Mouse (Mus musculus) lung, adult 18-20 months (tissue): ENCODE measurements around the gene Pnkd.
"Not testable (repeated sequence)": the region's sequence is repeated elsewhere in the genome, so short reads cannot be mapped to it uniquely, and the experiment has no call there.

Source experiments
- DNase-seq, 2 experiments: peaks; one replicate each; pipeline ENCODE4 v3.0.0; 2022; ENCODE audit warnings: mixed read lengths in 2 of 2

Pnkd gene

DNA sequence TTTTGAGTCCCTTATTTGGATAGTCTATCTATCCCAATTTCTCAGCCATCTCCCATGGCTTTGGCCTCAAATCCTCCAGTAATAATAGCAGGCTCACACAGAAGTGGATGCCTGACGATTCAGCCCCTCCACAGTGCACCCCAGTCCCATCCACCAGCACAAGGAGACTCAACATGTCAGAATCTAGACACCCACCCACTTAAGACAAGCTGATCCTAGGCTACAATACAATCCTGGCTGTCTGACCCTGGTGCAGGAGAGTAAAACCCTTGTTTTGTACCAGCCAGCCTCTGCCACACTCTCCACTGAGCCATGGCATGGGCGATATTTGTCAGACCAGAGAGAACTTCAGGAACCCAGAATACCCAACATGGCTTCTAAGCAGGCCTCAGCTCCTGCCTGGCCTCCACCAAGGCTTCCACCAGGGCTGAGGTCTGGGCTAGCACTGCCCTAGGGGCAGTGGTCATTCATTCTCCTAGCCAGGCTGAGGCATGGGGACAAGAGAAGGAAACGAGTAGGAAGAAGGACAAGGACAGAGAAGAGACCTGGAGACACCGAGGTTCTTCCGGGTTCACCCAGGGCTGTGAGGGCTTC lies 13.5 kb downstream of the Pnkd start:
- DNase-seq, result no peak

DNA sequence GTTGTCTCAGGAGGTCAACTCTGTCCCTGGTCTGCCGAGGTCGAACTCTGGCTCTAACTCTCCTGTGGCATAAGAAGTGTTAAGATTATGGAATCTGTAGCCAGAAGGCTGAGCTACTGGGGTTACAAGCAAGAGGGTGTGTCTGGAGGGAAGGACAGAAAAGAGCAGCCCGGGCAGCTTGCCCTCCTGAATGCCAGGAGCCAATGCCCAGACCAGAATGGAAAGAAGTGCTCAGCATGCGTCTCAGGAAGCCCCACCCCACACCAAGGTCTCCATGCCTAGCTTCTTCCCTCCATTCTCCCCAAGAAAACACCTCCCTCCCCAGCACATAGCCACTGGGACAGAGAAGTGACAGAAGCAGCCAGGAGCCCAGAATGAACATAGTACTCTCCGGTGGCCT lies 14.3 kb downstream of the Pnkd start:
- DNase-seq, result peak; percentile 74 to 81

DNA sequence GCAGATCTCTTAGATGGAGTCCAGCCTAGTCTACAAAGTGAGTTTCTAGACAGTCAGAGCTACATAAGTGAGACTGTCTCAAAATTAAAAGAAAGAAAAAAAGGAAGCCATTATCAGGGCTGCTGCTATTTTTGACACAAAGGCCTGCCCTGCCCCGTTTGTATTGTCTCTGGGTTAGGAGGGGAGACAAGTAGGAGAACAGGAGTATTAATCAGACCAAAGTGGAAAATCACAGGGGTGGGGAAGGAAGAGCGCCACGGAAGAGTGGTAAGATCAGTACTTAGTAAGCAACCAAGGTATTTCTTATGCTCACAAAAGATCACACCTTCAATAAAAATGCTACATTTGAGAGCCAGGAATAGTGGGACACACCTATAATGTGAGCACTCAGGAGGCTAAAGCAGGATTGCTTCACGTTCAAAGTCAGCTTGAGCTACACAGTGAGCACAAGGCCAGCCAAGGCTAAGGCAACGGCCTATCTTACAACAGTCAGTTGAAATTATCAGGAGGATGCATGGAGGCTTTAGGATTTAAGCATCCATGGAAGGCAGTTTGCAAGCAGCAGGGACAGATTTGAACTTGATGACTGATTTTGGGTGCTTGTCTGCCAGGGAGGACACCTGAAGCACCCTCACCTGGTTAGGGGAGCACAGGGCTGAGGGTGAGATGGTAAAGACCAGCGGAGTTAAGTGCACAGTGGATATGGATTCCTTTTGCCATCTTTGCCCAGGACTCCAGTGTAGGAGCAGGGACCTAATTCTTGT lies 15.8 kb downstream of the Pnkd start:
- no peak for DNase-seq

DNA sequence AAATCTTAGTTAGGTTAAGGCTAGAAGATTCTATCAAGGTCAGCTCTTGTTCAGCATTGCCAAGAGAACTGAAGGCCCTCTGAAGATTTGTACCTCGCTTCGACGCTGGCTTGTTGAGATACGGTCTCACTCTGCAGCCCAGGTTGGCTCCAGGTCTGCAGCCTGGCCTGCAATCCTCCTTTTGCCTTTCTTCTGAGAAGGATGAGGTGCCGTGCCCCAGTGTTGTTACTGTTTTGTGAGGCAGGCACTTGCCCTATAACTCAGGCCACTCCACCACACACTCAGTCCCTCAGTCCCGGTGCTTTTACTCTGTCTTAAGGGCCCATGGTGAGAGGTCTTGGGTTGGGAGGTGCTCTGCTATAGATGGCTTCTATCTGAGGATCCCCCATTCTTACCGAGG lies 17.5 kb downstream of the Pnkd start:
- no peak for DNase-seq

DNA sequence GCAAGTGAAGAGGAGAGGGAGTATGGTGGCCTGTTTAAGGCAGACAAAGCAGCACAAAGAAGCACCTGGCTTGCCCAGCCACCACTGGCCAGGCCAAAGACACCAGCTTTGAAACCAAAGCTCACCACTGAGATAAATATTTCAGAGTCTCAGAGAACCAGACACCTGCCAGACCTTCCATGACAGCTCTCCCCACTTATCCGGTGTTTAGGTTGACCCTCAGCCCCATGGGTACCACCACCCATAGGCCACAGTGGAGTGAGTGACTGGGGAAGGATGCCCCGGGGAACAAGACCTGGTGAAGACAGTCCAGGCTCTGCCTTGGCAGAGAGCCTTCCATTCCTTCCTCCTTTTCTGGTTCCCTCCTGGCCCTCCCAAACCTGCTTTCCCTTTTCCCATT lies 18.1 kb downstream of the Pnkd start:
- no peak for DNase-seq

DNA sequence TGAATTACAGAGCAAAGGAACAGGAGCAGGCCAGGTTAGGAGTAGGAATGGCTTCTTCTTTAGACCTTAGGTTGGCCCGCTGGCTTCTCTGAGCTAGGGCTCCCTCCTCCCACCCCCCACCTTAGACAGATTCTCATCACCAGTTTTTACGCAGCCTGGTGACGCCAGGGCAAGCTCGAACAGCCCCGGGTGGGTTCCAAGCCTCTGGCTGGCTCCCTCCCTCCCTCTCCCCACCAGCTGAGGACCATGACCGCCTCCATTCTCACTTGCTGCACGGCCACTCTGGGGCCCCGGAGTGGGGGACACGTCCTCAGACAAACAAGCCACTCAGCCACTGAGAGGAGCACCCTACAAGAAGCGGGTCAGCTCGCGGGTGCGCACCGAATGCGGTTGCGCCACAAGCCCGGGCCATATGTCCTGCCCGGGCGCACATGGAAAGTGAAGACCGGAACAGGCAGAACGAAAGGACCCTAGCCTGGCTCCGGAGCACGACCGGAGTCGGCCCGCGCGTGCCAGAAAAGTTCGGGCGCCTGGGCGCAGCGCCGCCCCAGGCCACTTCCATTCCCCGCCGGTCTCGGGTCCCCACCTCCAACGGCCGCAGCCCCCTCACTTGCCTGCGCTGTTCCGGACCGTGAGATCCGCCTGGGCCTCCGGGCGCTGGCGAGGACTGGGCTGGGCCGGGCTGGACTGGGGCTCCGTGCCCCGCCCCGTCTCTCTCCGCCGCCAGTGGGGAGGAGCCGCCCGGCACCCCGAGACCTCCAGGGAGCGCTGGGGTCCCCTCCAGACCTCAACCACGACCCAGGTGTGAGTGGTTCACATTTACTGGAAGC lies 19.0 kb downstream of the Pnkd start:
- peak; percentile 87 to 88 for DNase-seq

DNA sequence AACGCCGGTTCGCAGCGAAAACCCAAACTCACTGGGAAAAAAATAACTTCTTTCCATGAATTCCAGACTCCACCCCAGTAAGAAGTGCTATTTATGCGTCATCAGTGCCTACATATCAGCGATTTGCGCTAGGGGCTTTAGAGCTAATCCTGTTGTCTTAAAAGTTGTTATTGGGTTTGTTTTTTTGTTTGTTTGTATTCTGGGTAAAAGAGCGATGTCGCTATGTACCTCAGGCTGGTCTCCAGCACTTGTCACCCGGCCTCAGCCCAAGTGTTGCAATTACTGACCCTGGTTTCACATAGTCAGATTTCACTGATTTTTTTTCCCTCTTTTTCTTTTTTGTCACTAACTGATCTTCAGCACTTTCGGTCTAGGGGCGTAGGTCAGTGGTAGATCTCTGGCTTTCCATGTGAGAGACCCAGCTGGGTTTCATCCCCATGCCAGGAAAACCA lies 19.6 kb downstream of the Pnkd start:
- peak in 1 of 2 experiments; percentile 54 for DNase-seq

DNA sequence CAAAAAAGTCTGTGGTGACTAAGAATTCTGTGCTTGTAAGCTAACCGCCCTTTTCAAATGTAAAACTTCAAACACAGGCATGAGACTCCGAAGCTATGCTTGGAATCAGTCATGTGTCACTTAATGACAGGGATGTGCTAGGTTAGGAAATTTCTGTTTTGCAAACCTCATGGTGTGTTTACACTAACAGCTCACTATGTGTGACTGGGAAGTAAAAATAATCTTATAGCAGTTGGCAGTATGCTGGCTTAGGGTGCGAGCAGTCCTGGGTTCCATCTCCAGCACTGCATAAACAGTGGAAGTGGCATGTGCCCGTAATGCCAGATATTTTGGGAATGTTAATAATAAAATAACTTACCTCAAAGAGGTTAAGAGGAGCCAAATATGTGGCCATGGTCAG lies 20.2 kb downstream of the Pnkd start:
- DNase-seq, result no peak

DNA sequence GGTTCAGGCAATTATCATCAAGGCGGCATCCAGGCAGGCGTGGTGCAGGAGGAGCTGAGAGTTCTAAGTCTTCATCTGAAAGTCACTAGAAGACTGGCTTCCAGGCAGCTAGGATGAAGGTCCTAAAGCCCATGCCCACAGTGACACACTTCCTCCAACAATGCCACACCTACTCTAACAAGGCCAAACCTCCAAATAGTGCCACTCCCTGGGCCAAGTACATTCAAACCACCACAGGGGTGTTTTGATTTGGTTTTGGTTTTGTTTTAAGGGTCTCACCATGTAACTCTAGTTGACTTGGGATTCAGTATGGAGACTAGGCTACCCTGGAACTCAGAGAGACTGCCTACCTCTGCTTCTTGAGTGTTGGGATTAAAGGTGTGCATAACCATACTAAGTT lies 20.8 kb downstream of the Pnkd start, which contains the start of gene Tmbim1:
Gene Tmbim1 (minus strand): TSS at position 101 of the 400 bp plus-strand sequence.
- no peak for DNase-seq

DNA sequence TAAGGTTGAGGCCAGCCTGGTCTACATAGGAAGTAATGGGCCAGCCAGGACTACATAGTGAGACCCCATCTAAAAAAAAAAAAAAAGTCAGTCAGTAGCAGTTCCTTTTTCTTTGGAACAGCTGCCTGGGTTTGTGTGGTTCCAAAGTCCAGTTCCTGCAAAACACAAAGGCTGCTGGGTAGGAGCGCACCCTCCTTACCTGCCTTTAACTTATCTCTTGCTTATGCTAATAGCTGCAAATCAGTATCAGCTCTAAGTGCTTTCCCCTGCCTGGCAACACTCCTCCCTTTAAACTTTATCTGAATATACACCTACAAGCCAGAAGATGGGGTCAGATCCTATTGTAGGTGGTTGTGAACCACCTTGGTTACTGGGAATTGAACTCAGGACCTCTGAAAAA lies 22.4 kb downstream of the Pnkd start:
- no peak for DNase-seq

DNA sequence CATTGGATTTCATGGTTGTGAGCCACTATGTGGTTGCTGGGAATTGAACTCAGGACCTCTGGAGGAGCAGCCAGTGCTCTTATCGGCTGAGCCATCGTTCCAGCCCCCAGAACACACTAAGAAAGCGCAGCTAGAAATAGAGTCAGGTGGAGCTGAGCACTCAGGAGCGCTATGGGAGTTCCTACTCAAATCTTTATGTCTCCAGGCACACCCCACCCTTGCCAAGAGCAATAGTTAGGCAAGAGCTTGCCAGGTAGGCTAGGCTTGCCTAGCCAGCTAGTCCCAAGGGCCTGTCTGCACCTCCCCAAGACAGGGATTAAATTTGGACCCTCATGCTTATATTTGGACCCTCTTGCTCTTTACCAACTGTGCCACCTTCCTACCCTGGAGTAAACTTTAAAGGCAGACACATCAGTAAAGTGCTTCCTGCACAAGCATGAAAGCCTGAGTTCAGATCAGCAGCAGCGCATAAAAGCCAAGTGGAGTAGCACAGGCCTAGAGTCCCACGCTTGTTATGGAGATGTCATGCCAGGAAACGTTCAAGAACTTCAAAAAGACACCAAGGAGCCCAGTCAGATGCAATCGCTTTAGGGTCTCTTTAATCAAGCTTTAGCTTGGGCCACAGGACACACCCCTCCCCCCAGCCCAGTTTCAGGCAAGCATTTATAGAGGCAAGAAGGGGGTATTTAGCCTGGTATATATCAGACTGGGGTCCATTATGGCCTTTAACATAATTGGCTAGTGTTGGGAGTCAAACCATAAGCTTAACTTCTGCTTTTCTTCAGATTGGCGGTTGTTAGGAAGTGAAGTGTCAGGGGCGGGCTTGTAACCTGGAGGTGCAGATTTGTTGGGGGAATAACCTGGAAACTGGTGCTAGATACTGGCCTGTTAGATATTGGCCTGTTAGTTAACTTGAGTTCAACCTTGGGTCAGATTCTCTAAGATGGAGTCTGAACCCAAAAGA lies 23.6 kb downstream of the Pnkd start:
- no peak for DNase-seq

DNA sequence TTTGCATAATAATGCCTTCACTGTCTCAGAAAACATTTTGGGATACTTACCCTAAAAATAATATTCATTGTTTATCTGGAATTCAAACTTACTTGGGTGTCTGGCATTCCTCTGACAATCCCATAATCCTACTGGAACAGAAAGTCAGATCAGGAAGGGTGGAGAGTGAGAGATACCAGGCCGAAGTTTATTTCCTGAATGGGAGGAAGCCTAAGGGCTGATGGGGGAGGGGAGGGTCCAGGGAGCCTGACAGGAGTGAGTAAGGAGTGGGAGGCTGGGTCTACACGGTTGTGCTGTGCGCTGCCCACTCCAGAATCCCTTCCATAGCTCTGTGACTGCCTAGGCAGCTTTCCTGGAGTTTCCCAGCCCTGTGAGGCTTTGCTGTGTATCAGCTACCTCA lies 25.0 kb downstream of the Pnkd start:
- DNase-seq, result peak in 1 of 2 experiments; percentile 56

DNA sequence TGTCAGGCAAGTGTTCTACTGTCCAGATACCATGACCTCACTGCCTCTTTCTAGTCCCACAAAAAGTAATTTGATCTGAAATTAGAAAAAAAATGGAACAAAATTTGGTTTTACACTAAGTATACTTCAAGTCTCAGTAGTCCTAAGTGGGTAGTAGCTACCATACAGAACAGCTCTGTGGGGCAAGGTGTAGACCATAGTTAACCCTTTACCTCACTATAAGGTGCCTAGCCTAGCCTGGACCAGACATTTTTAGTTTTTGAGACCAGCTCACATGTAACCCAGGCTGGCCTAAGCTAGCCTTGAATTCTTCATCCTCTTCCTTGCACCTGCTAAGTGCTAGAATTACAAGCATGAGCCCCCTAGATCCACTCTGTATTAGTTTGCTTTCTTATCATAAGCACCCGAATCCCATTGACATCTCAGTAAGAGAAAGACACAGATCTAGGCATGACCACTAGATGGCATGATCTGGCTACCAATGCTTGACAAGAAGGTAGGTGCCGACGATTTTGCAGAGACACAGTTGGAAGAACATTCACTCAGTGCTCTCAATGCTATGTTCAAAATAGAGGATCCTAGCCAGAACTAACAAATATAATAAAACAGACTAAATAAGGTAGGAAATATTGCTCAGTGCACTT lies 28.4 kb downstream of the Pnkd start:
- peak; percentile 51 to 83 for DNase-seq

DNA sequence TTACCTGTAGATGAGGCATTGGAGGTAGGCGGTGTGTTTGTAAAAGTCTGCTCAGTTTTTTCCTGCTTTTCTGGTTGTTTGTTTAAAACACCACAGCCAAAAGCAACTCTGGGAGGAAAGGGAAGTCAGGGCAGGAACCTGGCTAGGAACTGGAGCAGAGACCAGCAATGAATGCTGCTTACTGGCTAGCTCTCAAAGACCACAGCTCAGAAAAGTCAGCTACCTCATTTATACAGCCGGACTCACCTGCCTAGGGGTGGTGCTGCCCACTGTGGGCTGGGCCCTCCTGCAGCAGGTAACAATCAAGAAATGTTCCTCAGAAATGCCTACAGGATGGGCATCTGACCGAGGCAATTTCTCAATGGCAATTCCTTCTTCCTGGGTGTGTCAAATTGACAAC lies 30.1 kb downstream of the Pnkd start:
- DNase-seq, result no peak

DNA sequence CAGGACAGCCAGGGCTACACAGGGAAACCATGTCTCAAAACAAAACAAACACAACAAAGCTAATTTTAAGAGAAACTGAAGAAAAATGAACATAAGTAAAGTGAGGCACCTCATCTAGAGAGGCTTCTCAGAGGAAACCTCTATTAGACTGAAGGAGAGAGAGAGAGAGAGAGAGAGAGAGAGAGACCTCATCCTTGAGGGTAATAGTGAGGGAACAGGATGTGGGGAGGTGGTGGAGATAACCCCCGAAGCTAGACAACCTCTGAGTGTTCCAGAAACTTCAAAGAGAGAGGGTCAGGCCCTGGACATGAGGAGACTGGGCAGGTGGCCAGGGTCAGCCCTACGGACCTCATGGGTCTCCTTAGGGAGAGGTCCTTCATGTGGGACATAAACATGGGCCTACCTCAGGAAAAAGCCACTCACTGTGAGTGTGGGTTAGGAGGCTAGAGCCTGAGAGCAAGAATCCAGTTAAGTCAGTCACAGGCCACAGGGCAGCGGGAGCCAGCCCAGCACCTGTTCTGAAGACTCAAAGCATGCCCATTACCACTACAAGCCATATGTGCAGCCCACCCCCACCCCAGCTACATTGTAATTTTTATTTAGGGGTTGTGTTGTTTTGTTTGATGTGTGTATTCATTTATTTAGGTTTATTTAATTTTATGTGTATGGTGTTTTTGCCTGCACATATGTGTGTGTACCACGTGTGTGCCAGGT lies 31.5 kb downstream of the Pnkd start:
- DNase-seq, result no peak

DNA sequence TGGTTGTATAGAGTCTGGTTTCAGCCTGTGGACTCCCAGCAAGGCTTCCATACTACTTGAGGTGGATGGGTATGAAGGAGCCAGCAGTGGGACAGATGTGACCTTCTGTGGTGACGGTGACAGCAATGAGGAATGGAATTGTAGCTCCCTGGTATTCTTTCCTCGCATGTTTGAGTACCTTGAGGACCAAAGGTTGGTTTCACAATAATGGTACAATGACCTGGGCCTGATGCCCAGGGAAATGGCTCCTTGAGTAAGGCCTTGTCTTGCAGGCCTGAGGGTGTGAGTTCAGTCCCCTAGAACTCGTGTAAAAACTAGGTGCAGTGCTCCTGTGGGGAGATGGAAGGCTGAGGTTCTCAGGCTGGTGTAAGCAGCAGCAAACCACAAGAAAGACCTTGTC lies 34.0 kb downstream of the Pnkd start:
- DNase-seq, result no peak

DNA sequence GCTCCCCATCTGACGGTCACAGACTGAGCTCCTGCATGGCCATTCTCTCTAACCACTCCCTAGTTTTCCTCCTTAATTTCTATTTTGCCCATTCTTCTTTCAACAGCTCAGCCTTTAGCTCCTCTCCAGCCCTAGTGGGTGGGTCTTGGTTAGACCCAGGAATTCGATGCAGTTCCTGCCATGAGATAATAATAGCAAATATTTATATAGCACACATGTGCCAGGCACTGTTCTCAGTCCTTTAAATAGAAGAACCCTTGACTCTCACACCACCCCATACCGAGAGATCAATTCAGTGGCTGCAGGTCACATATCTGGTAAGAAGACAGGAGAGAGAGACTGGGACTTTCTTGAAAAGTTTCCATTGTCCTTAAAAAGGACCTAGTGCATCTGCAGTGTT lies 36.7 kb downstream of the Pnkd start:
- no peak for DNase-seq

DNA sequence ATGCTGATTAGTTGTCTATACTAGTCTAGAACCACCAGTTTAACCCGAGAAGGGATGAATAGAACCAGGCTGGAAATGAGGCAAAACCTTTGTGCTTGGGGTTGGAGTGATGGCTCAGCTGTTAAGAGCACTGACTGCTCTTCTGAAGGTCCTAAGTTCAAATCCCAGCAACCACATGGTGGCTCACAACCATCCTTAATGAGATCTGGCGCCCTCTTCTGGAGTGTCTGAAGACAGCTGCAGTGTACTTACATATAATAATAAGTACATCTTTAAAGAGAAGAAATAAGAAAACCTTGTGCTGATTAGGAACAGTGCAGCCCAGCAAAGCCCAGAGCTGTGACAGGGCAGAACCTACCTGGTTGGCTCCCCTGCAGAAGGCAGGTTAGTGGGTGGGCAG lies 42.2 kb downstream of the Pnkd start:
- DNase-seq, result not testable (repeated sequence)

DNA sequence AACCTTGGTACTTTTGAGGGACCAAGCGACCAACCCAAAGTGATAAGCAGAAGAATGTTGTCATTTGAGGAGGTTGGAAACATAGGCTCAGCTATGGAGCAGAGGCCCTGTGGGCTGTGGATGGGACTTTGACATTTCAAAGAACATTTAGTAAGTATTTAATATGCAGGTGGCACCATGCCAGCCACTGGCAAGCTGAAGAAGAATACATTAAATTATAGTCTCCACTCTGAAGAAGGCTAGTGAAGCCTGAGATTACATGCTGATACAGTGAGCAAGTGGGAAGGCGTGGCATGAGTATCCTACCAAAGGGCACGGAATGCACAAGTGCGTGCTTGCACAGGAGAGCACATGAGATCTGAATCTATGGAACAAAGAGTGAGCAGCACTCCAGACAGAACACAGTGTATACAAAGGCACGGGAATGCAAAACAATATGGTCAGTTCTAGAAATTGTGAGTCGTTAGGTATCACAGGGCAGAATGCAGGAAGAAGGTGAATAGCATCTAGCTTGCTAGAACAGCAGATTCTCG lies 45.2 kb downstream of the Pnkd start:
- peak in 1 of 2 experiments; percentile 38 for DNase-seq

DNA sequence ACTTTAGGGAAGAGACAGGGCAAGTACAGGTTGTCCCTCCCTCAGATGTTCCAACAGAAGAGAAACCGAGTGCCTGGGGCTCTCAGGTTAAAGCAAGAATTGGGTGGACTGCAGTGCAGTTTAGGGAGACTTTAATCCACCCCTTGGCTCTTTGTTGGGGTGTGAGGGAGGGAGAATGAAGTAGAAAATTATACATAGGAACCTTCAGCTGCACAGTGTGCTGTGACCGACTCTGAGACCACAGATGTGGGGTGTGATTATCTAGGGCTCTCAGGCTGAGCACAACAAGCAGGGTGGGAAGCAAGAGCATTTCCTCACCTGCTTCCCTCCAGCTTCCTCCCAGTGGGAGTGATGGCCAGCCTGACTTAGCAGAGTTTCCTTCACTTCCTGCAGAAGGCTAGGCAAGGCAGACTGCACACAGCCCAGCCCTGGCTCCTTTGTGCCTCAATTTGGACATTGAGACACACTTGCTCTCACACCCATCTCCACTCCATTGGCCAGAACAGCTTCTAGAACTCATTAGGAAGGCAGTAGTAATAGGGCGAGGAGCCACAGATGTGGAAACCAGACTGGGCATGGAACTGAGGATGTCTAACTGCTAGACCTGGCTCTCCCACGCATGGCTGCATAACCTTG lies 46.4 kb downstream of the Pnkd start:
- peak in 1 of 2 experiments; percentile 43 for DNase-seq
